Comparison of ENCODE assay signal across 18 mouse cellular contexts in the genomic region with DNA sequence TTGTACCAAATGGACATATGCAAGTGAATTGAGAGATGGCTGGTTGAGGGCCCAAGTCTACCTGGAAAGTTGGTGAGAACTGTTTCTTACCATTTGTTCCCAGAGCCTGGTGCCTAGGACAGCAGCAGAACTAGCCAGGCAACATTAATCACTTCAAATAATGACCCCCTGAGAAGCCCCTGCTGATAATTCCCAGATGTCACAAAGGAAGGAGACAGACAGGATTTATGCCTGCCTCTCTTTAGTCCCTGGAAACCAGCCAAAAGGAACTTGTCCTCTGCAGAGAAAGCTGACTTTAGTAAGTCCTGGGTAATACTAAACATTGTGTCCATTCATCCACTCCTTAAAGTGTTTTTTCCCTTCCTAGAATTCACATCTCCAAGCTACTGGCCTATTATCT. TPM values are rescaled to one million over a fixed set of nuclear protein-coding genes. Genes with fewer than 3 reads are reported as not detected.
A peak's percentile ranks its signal among the peaks of the same experiment; 100 is the strongest.
DNase-seq lines count a peak whose midpoint lies in the region; ATAC-seq and TF ChIP-seq lines count a peak whose summit lies in the region.
"Not testable (repeated sequence)": the region's sequence is repeated elsewhere in the genome, so short reads cannot be mapped to it uniquely, and the experiment has no call there.
"Had no signal": no experiment of that assay in that cellular context is flagged by ENCODE, and none has a peak within 500 bp of the region (broad histone marks: within the 10 kb centered on the region; RNA-seq: fewer than 3 reads in every experiment).

No protein-coding gene starts in this region.

- H3K9ac ChIP-seq in intestine, embryonic 14.5 days (ENCODE audit: low read length); kidney, postnatal 0 days (ENCODE audit: low read depth, low read length); lung, embryonic 14.5 days; neural tube, embryonic 11.5 days (ENCODE audit: low read length); neural tube, embryonic 13.5 days: not testable (repeated sequence)

- ATAC-seq in intestine, embryonic 14.5 days (replicated peaks; ENCODE audit: low FRiP score, low TSS enrichment, low read depth); kidney, postnatal 0 days (replicated peaks; ENCODE audit: low FRiP score, low read depth); lung, embryonic 14.5 days (ENCODE audit: insufficient read depth): not testable (repeated sequence)
- peak; percentile 35; the same call in 1 of the 2 replicates for ATAC-seq in neural tube, embryonic 11.5 days (ENCODE audit: insufficient read depth, low FRiP score, low TSS enrichment)
- ATAC-seq in neural tube, embryonic 13.5 days (ENCODE audit: low read depth) = 0 out of 2 replicates have a peak, but pooled peaks have one; percentile 43

- not testable (repeated sequence) for H3K4me2 ChIP-seq in intestine, embryonic 14.5 days (ENCODE audit: low read length); kidney, postnatal 0 days (ENCODE audit: low read length); lung, embryonic 14.5 days; neural tube, embryonic 11.5 days (ENCODE audit: low read depth); neural tube, embryonic 13.5 days

- not testable (repeated sequence) for H3K9me3 ChIP-seq in intestine, embryonic 14.5 days (ENCODE audit: control insufficient read depth, low read length); kidney, postnatal 0 days (replicated peaks; ENCODE audit: low read length); lung, embryonic 14.5 days (ENCODE audit: low read depth, low read length); neural tube, embryonic 11.5 days (ENCODE audit: control insufficient read depth, low read length); neural tube, embryonic 13.5 days

- not testable (repeated sequence) for TF ChIP-seq CTCF in kidney, postnatal 0 days (IDR thresholded peaks at IDR 0.05; ENCODE audit: low read depth); lung, embryonic 14.5 days (IDR thresholded peaks at IDR 0.05; ENCODE audit: low read depth)

- not testable (repeated sequence) for H3K4me1 ChIP-seq in intestine, embryonic 14.5 days (replicated peaks; ENCODE audit: control insufficient read depth, insufficient read depth, low read length); kidney, postnatal 0 days (replicated peaks; ENCODE audit: insufficient read depth, low read length); lung, embryonic 14.5 days (ENCODE audit: insufficient read depth); neural tube, embryonic 11.5 days (ENCODE audit: control insufficient read depth, insufficient read depth, low read length); neural tube, embryonic 13.5 days (replicated peaks)

- peak; percentile 7 for DNase-seq in embryo, embryonic 11 days
- peak; percentile 6 for DNase-seq in embryo, embryonic 9.5 days (ENCODE audit: extremely low spot score)
- DNase-seq in intestine, embryonic 14.5 days (ENCODE audit: low spot score) = peak; percentile 50
- DNase-seq in kidney, postnatal 0 days (ENCODE audit: low spot score) = peak; percentile 12
- DNase-seq in lung, embryonic 14.5 days = peak; percentile 22
- DNase-seq in neural tube, embryonic 11.5 days (ENCODE audit: low spot score) = peak; percentile 14

- H3K27ac ChIP-seq in intestine, embryonic 14.5 days (ENCODE audit: low read depth); kidney, postnatal 0 days; lung, embryonic 14.5 days (ENCODE audit: low read depth); neural tube, embryonic 11.5 days (ENCODE audit: low read depth, low read length); neural tube, embryonic 13.5 days (replicated peaks): not testable (repeated sequence)

- not testable (repeated sequence) for H3K27me3 ChIP-seq in intestine, embryonic 14.5 days (replicated peaks; ENCODE audit: control insufficient read depth, insufficient read depth, low read length); kidney, postnatal 0 days (ENCODE audit: insufficient read depth, low read length); lung, embryonic 14.5 days (ENCODE audit: insufficient read depth, low read length); neural tube, embryonic 11.5 days (ENCODE audit: control insufficient read depth, insufficient read depth, low read length); neural tube, embryonic 13.5 days

- H3K36me3 ChIP-seq in intestine, embryonic 14.5 days (ENCODE audit: control insufficient read depth, insufficient read depth, low read length); kidney, postnatal 0 days (ENCODE audit: insufficient read depth, low read length); lung, embryonic 14.5 days (ENCODE audit: insufficient read depth); neural tube, embryonic 11.5 days (ENCODE audit: control insufficient read depth, insufficient read depth, low read length); neural tube, embryonic 13.5 days: not testable (repeated sequence)

- not testable (repeated sequence) for H3K4me3 ChIP-seq in intestine, embryonic 14.5 days (ENCODE audit: low read depth, low read length); kidney, postnatal 0 days (replicated peaks; ENCODE audit: low read depth, low read length); lung, embryonic 14.5 days (ENCODE audit: low read depth, low read length); neural tube, embryonic 11.5 days (ENCODE audit: low read depth, low read length); neural tube, embryonic 13.5 days

RNA-seq across cellular contexts. Expression of a gene that starts 54.8 kb away (rescaled TPM):
- not detected in 2 replicates for polyA plus RNA-seq in intestine, embryonic 14.5 days (2014; fragmentation: Nextera tagmentation; extraction: Ambion mirVana)
- 0.06 TPM in 1 of 2 replicates, not detected in the other for polyA plus RNA-seq in kidney, postnatal 0 days (2015; fragmentation: Nextera tagmentation; extraction: Ambion mirVana)
- not detected in 2 replicates for polyA plus RNA-seq in lung, embryonic 14.5 days (2014; fragmentation: Nextera tagmentation; extraction: Ambion mirVana)
- not detected in 2 replicates for polyA plus RNA-seq in neural tube, embryonic 11.5 days (2014; fragmentation: Nextera tagmentation; extraction: Ambion mirVana)
- not detected in 2 replicates for polyA plus RNA-seq in neural tube, embryonic 13.5 days (2015; fragmentation: Nextera tagmentation; extraction: Ambion mirVana)
- polyA plus RNA-seq: adrenal gland, adult 2 months; brain, embryonic 14.5 days; C2C12; embryonic facial prominence, embryonic 11.5 days; embryonic facial prominence, embryonic 13.5 days; embryonic facial prominence, embryonic 15.5 days; erythroblast, embryonic 14.5 days; forebrain, embryonic 10.5 days; forebrain, embryonic 12.5 days; forebrain, embryonic 14.5 days; forebrain, embryonic 16.5 days had no signal
